Comparison of ENCODE assay signal across 7 mouse cellular contexts in the genomic region with DNA sequence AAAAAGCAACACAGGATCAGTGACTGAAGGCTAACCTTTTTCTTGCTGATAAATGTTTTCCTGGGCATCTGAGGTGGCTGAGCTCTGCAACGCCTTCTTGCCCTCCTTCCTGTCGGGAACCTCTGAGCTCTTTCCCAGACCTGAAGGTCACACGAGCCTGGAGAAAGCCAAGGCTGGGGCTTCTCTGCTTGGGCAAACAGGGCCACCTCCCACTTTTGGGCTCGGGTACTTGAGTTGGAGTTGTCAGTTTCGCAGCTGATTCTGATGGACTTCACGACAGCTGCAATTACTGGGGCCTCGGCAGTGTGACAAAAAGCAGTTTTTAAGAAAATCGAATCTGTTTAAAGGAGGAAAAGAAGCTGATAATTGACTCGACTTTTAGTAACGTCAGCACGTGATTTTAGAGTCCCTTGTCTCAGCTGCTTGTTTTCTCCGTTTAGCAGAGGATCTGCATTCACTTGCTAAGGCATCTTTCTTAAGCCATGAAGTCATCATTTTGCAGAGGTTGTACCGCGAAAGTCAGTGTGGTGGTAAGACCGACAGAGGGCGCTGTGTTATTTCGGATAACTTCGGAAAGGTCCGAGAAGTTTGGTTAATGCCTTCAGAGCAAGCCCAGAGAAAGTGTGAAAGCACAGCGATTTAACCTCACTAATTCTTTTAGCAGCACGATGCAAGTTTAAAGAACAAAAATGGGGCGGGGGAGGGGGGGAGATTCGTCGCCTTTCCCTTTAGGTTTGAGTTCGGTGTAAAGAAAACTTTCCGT. TPM values are rescaled to one million over a fixed set of nuclear protein-coding genes. Genes with fewer than 3 reads are reported as not detected.
A peak's percentile ranks its signal among the peaks of the same experiment; 100 is the strongest.
DNase-seq lines count a peak whose midpoint lies in the region; ATAC-seq and TF ChIP-seq lines count a peak whose summit lies in the region.

No protein-coding gene starts in this region.

- no peaks in the 10 kb centered on the region for H3K36me3 ChIP-seq in kidney, adult 2 months (ENCODE audit: control insufficient read depth, insufficient read depth, low read length)
- H3K36me3 ChIP-seq in limb, embryonic 11.5 days (ENCODE audit: control insufficient read depth, insufficient read depth, low read length), result no peaks in the 10 kb centered on the region
- H3K36me3 ChIP-seq in midbrain, embryonic 14.5 days (ENCODE audit: control insufficient read depth, insufficient read depth, low read length), result no peaks in the 10 kb centered on the region
- no peaks in the 10 kb centered on the region for H3K36me3 ChIP-seq in spleen, adult 2 months (ENCODE audit: control insufficient read depth, insufficient read depth, low read length)

- DNase-seq in adrenal gland, adult 2 months, result peak; percentile 82
- peak; percentile 92 for DNase-seq in embryo, embryonic 11 days
- peak; percentile 3 for DNase-seq in gonadal fat pad, adult 2 months (ENCODE audit: low read depth)
- DNase-seq in kidney, adult 2 months, result peak; percentile 66
- DNase-seq in limb, embryonic 11.5 days (ENCODE audit: low spot score), result peak; percentile 91
- peak; percentile 94 for DNase-seq in midbrain, embryonic 14.5 days
- DNase-seq in spleen, adult 2 months (ENCODE audit: low read depth in 1 of 2, low spot score in 2 of 2), result peak in 1 of 2 experiments; percentile 38

- H3K4me3 ChIP-seq in kidney, adult 2 months (ENCODE audit: insufficient read depth, low read depth, low read length), result no peak overlapping the region
- H3K4me3 ChIP-seq in limb, embryonic 11.5 days (ENCODE audit: low read depth, low read length), result 0 out of 2 replicates have a peak overlapping the region, but pooled peaks have one; percentile 15
- no peak overlapping the region for H3K4me3 ChIP-seq in midbrain, embryonic 14.5 days (replicated peaks; ENCODE audit: low read depth, low read length)
- peak overlapping the region; percentile 6; the same call in 1 of the 2 replicates for H3K4me3 ChIP-seq in spleen, adult 2 months (ENCODE audit: extremely low read depth, insufficient read depth, insufficient read length)

- TF ChIP-seq CTCF in kidney, adult 2 months (conservative IDR thresholded peaks at IDR 0.05; ENCODE audit: insufficient read depth, insufficient read length, low read depth, low read length), result peak; percentile 77
- TF ChIP-seq CTCF in spleen, adult 2 months (IDR thresholded peaks at IDR 0.05; ENCODE audit: extremely low read depth, insufficient read depth, insufficient read length, insufficient replicate concordance), result peak; percentile 47; the same call in 1 of the 2 replicates

- no peak overlapping the region for H3K27ac ChIP-seq in kidney, adult 2 months (ENCODE audit: insufficient read depth, low read depth, low read length)
- no peak overlapping the region for H3K27ac ChIP-seq in limb, embryonic 11.5 days (replicated peaks; ENCODE audit: low read depth, low read length)
- no peak overlapping the region for H3K27ac ChIP-seq in midbrain, embryonic 14.5 days (replicated peaks; ENCODE audit: low read depth, low read length)
- H3K27ac ChIP-seq in spleen, adult 2 months (ENCODE audit: insufficient read depth, low read length), result no peak overlapping the region

- WGBS in kidney, adult 2 months, result 14% methylated on average over 26 of the region's 26 CpGs
- 21% methylated on average over 26 of the region's 26 CpGs for WGBS in limb, embryonic 11.5 days
- WGBS in midbrain, embryonic 14.5 days, result 19% methylated on average over 26 of the region's 26 CpGs
- WGBS in spleen, adult 2 months, result 24% methylated on average over 26 of the region's 26 CpGs

- TF ChIP-seq POLR2A in kidney, adult 2 months (IDR thresholded peaks at IDR 0.05; ENCODE audit: low read depth, low read length), result no peak
- no peak for TF ChIP-seq POLR2A in spleen, adult 2 months (IDR thresholded peaks at IDR 0.05; ENCODE audit: low read depth, low read length)

- ATAC-seq in limb, embryonic 11.5 days (ENCODE audit: insufficient number of reproducible peaks, low FRiP score, low TSS enrichment, low read depth), result peak; percentile 57; the same call in 1 of the 2 replicates
- no peak; the same call in 1 of the 2 replicates for ATAC-seq in midbrain, embryonic 14.5 days (ENCODE audit: low FRiP score, low TSS enrichment)

- no peaks in the 10 kb centered on the region for H3K27me3 ChIP-seq in kidney, adult 2 months (replicated peaks; ENCODE audit: control insufficient read depth, insufficient read depth, low read length)
- no peaks in the 10 kb centered on the region for H3K27me3 ChIP-seq in limb, embryonic 11.5 days (ENCODE audit: control insufficient read depth, insufficient read depth, low read length)
- H3K27me3 ChIP-seq in midbrain, embryonic 14.5 days (ENCODE audit: control insufficient read depth, insufficient read depth, low read length), result no peaks in the 10 kb centered on the region
- H3K27me3 ChIP-seq in spleen, adult 2 months (ENCODE audit: control insufficient read depth, insufficient read depth, low read length), result no peaks in the 10 kb centered on the region

- no peak overlapping the region for H3K9ac ChIP-seq in limb, embryonic 11.5 days (ENCODE audit: low read length)
- no peak overlapping the region for H3K9ac ChIP-seq in midbrain, embryonic 14.5 days (replicated peaks; ENCODE audit: low read length)

- no peaks in the 10 kb centered on the region for H3K9me3 ChIP-seq in limb, embryonic 11.5 days (ENCODE audit: control insufficient read depth, low read length)
- no peaks in the 10 kb centered on the region for H3K9me3 ChIP-seq in midbrain, embryonic 14.5 days (ENCODE audit: control insufficient read depth, low read length)

- no peaks in the 10 kb centered on the region for H3K4me1 ChIP-seq in kidney, adult 2 months (ENCODE audit: control insufficient read depth, insufficient read depth, low read length)
- H3K4me1 ChIP-seq in limb, embryonic 11.5 days (ENCODE audit: control insufficient read depth, insufficient read depth, low read length), result no peaks in the 10 kb centered on the region
- no peaks in the 10 kb centered on the region for H3K4me1 ChIP-seq in midbrain, embryonic 14.5 days (ENCODE audit: control insufficient read depth, insufficient read depth, low read length)
- H3K4me1 ChIP-seq in spleen, adult 2 months (ENCODE audit: control insufficient read depth, insufficient read depth, insufficient read length), result no peaks in the 10 kb centered on the region

- H3K4me2 ChIP-seq in limb, embryonic 11.5 days (ENCODE audit: low read depth, severe bottlenecking), result peak overlapping the region; percentile 33
- peak overlapping the region; percentile 45 for H3K4me2 ChIP-seq in midbrain, embryonic 14.5 days (ENCODE audit: low read length)

RNA-seq across cellular contexts. Expression of gene Rsl24d1, which starts 49.5 kb away (rescaled TPM):
- 10 to 100 TPM; 53.3 to 61.1 TPM for total RNA-seq in adrenal gland, adult 2 months (2021)
- 4.7 and 6.6 TPM in 2 replicates for polyA plus RNA-seq in adrenal gland, adult 2 months (2012; rRNA removed)
- polyA plus RNA-seq in gonadal fat pad, adult 2 months (2012; rRNA removed), result 18.8 and 24.5 TPM in 2 replicates
- polyA plus RNA-seq in kidney, adult 2 months (2012; rRNA removed), result 17.7 and 24.5 TPM in 2 replicates
- polyA plus RNA-seq in limb, embryonic 11.5 days (2014; fragmentation: Nextera tagmentation; extraction: Ambion mirVana), result 168 and 180 TPM in 2 replicates
- 121 and 122 TPM in 2 replicates for polyA plus RNA-seq in midbrain, embryonic 14.5 days (2014; fragmentation: Nextera tagmentation; extraction: Ambion mirVana)
- polyA plus RNA-seq in spleen, adult 2 months (2012; rRNA removed), result 10.0 and 10.6 TPM in 2 replicates

Comparison
In these comparisons a context has a peak if more than half of its experiments do, and no peak if none do; other contexts are left out.
1. H3K4me3 ChIP-seq: peak in limb, embryonic 11.5 days (single experiment) and spleen, adult 2 months (single experiment); none in kidney, adult 2 months (single experiment) and midbrain, embryonic 14.5 days (single experiment).